Mouse (Mus musculus) left cerebral cortex, adult 2 months (tissue): ENCODE results near the gene 1700028K03Rik. TPM values are rescaled to one million over a fixed set of nuclear protein-coding genes. Genes with fewer than 3 reads are reported as not detected.

ENCODE experiments used
- DNase-seq, 2 experiments: peaks; one replicate each; pipeline ENCODE4 v3.0.0; 2021 to 2022; ENCODE audit warnings: low spot score in 2 of 2, mixed read lengths in 1 of 2; ENCODE audit errors: extremely low spot score in 1 of 2
- H3K27ac ChIP-seq: fragments of 200-600 bp; 2 replicates; pipeline ENCODE4 v1.8.1; 2022
- H3K4me3 ChIP-seq: fragments of 200-600 bp; 2 replicates; pipeline ENCODE4 v1.8.1; 2022
- CTCF ChIP-seq: fragments of 200-600 bp; IDR thresholded peaks from 2 replicates; pipeline ENCODE4 v1.8.1; 2022; ENCODE audit warnings: antibody characterized with exemption, mild to moderate bottlenecking, moderate library complexity
- intact Hi-C: fragments of 180-260 bp; cut with DNase I; formaldehyde crosslinking; loops from one replicate; pipeline ENCODE4 v1.15.1; 2025
- long read RNA-seq, 2 experiments: library from polyadenylated mRNA; stranded (forward); transcript quantifications; one replicate each; pipeline ENCODE4 v2.0.0; 2021; ENCODE audit warnings: borderline mapping rate in 2 of 2
- total RNA-seq, 2 experiments: library from RNA; stranded (reverse); gene quantifications; 2 replicates each; pipeline ENCODE4 v1.2.3; 2021

The 1700028K03Rik gene
- total RNA-seq, result 1 to 10 TPM in 1 of 2 experiments, under 1 TPM in 1; 0.68 to 1.3 TPM
- long read RNA-seq, experiment 1, result 0 reads
- long read RNA-seq, experiment 2, partial matches to known transcripts, result 0 of 2 reads
- long read RNA-seq, experiment 2, other reads (novel, unspliced or antisense), result 2 of 2 reads

DNA sequence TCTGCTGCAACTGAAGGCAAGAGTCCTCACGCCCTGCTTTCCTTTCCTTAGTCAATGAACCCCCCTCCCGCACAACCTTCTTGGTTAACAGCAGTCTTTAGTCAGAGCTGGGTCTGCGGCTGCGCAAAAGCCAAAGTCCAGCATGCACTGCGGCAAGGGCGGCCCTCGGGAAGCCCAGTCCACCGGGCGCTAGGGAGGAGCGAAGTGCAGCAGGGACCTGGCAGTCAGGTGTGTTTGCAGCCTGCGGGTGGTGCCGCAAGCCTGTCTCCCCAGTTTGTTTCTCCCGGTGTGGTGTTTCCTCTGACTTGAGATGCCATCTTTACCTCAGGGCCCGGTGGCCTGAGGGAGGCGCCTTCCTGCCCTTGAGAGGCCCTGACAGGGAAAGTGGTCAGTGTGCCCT, at the start of gene 1700028K03Rik:
1700028K03Rik (plus strand) TSS at position 129 of the 400 bp plus-strand sequence.
- TF ChIP-seq CTCF, result no peak
- Histone ChIP-seq H3K27ac (no peak within 1 kb of the TSS), H3K4me3 (no peak within 1 kb of the TSS)
- intact Hi-C loops, result no loop called here
- no peak for DNase-seq

DNA sequence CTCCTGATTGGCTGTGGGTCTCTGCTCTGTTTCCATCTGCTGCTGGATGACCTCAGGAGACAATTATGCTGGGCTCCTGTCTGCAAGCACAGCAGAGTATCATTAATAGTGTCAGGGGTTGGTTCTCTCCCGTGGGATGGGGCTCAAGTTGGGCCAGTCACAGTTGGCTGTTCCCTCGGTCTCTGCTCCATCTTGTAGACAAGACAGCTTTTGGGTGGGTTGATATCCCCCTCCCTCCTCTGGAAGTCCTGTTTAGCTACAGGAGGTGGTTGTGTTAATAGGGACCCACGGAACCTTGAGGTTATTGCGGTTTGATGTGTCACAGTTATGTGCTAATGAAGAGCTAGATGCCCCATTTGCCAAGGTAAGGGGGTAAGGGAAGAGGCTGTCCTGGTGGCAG, 45.5 kb upstream of the 1700028K03Rik start:
- intact Hi-C loops, result no loop called here
- Histone ChIP-seq H3K27ac (no peak overlapping the region), H3K4me3 (no peak overlapping the region)
- no peak for DNase-seq
- no peak for TF ChIP-seq CTCF

DNA sequence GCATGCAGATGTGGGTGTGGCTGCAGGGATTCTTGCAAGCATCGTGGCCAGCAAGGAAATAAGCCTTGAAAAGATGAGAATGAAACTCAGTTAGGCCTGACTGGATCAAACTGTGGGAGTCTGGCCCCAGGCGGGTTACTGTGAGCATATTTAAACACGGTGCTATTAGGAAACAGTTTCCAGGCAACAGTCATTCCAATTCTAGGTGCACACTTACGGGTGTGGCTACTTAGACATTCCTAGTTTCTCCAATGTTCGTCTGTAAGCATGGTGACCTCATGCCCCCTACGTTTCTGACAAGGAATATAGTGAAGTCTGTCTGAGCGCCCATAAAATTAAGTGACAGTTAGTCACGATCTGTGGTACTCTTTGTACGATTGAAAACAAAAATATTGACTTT, 43.5 kb upstream of the 1700028K03Rik start:
- no peak overlapping the region for H3K27ac ChIP-seq
- no peak for TF ChIP-seq CTCF
- DNase-seq, result no peak
- no peak overlapping the region for H3K4me3 ChIP-seq
- intact Hi-C loops, result no loop called here

- H3K27ac ChIP-seq, result no peak overlapping the region
- intact Hi-C loops, result no loop called here
- DNase-seq, result no peak
- no peak overlapping the region for H3K4me3 ChIP-seq
- TF ChIP-seq CTCF, result no peak
Observed at GRCm38 (mm10) chr5:107492471-107492870, 42.0 kb upstream of the 1700028K03Rik start.

DNA sequence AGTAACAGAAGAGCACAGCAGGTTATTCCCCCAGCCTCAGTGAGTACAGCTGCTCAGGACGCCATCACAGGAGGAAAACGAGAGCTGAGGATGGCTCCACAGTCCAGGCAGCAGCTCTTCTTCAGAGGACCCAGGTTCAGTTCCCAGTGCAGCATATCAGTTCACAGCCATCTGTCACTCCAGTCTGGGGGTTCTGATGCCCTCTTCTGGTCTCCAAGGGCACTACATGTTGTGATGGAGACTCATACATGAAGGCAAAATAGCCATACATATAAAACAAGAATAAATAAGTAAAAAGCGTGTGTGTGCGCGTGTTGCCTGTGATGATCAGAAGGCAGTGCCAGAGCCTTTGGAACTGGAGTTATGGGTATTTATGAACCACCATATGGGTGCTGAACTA, 39.8 kb upstream of the 1700028K03Rik start:
- TF ChIP-seq CTCF, result peak; percentile 18
- no peak overlapping the region for H3K27ac ChIP-seq
- intact Hi-C loops, result loop anchor here (5.0 kb wide), 1 partner anchor 57 kb away; the partner anchor contains the start of gene Btbd8
- DNase-seq, result no peak
- H3K4me3 ChIP-seq, result no peak overlapping the region

DNA sequence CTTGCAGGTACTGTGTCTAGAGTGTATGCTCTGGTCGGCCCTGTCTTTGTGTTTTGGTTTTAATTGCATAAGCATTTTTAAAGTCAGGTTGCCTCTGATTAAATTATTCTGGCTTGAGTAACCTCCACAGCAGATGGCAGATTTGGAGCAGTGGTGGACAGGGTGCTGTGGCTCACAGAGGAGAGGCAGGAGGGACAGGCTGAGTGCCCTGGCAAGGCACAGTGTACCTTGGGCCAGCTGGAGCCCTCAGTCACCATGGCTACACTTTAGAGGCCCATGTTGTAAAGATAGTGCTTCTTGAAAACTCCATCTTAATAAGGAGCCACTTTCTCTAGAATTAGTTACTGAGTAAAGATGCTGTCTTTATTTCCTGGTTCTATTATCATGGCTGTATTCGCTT, 38.5 kb upstream of the 1700028K03Rik start:
- no peak for TF ChIP-seq CTCF
- Histone ChIP-seq H3K4me3 (no peak overlapping the region), H3K27ac (no peak overlapping the region)
- intact Hi-C loops, result loop anchor here (5.0 kb wide), 1 partner anchor 59 kb away; the partner anchor contains the start of gene Btbd8
- no peak for DNase-seq

GRCm38 (mm10) chr5:107497519-107498501, 36.7 kb upstream of the 1700028K03Rik start:
- Histone ChIP-seq H3K27ac (peak overlapping the region; percentile 97), H3K4me3 (peak overlapping the region; percentile 71)
- intact Hi-C loops, result loop anchor here (1.0 to 5.0 kb wide), 3 partner anchors 49 to 93 kb away; partner anchors contain the start of gene Btbd8
- peak; percentile 64 to 69 for DNase-seq
- no peak for TF ChIP-seq CTCF

- TF ChIP-seq CTCF, result no peak
- Histone ChIP-seq H3K4me3 (peak overlapping the region; percentile 71), H3K27ac (peak overlapping the region; percentile 97)
- DNase-seq, result no peak
- intact Hi-C loops, result loop anchor here (1.0 to 5.0 kb wide), 3 partner anchors 50 to 94 kb away; partner anchors contain the start of gene Btbd8
Observed at GRCm38 (mm10) chr5:107498806-107499310, 35.7 kb upstream of the 1700028K03Rik start.

DNA sequence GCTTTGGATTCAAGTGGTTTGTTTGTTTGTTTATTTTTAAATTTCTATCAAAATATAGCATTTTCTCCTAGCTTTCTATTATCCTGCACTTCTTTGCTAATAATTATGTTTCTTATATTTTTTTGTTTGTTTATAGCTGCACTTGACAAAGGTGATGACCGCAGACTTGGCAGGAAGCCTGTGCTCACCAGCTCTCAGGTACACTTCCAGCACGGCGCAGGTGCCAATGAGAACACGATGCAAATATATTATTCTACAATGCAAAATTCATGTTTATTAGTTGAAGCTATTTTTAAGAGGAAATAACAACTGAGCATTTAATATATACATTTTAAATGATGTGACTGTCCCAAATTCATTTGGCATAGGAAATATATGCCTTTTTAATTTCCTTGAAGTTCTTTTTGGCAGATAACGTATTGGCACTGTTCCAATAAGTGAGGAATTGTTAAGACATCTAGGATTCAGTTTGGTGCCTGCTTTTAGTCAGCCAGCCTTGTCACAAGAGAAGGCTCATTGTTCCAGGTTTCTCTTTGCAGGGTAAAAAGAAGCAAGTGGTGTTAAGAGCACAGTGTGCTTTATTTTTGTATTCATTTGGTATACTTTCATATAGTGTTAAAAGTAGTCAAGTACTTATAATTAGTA, 34.5 kb upstream of the 1700028K03Rik start:
- Histone ChIP-seq H3K27ac (peak overlapping the region; percentile 97), H3K4me3 (peak overlapping the region; percentile 71)
- intact Hi-C loops, result loop anchor here (2.0 to 5.0 kb wide), 2 partner anchors 51 to 63 kb away; partner anchors contain the start of gene Btbd8
- no peak for TF ChIP-seq CTCF
- DNase-seq, result no peak

DNA sequence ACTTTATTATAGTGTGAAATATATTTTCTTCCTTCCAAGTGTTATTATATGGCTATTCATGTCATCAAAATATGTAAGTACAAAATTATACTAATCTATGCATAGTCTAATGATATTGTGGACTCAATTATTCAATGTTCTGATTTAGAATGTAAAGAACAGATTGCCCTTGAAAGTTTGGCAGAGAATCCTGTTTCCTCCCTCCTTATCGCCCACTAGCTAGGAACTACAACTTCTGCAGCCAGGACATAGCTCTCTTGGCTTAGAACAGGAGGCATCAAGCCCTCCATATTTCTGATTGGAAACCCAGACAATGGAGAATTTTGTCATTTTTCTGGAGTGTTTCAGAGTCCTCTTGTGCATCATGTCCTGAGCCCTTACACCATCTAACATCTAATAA, 33.8 kb upstream of the 1700028K03Rik start:
- Histone ChIP-seq H3K4me3 (peak overlapping the region; percentile 71), H3K27ac (peak overlapping the region; percentile 97; the same call in 1 of the 2 replicates)
- no peak for DNase-seq
- intact Hi-C loops, result no loop called here
- TF ChIP-seq CTCF, result no peak

DNA sequence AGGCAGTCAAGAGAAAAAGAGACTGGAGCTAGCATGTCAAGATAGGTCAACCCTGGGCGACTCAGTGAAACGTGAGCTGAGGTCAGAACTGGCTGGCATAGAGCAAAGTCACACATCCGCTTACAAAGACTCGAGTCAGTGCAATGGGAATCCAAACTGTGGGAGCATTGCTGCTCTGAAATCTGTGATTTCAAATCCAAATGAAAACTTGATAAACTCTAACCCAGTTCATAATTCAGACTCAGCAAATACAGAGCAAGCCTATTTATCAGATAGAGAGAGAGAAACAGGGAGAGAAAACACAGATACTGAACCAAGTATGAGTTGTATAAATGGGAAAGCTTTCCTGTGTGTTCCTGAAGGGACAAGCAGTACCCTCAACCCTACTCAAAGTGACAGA, 27.2 kb upstream of the 1700028K03Rik start, which contains the start of gene Gm42669:
Gm42669 (plus strand) TSS at position 301 of the 400 bp plus-strand sequence.
- intact Hi-C loops, result no loop called here
- Histone ChIP-seq H3K4me3 (no peak within 1 kb of the TSS; the same call in 1 of the 2 replicates), H3K27ac (no peak within 1 kb of the TSS)
- TF ChIP-seq CTCF, result no peak
- DNase-seq, result no peak
